Mouse (Mus musculus) erythroblast, embryonic 14.5 days (primary cell): ENCODE results near the gene Slc25a47.

Experiments used
- GATA1 ChIP-seq: IDR thresholded peaks from 2 replicates; pipeline ENCODE4 v1.6.1; 2012; ENCODE audit warnings: low read length, inconsistent platforms, mixed read lengths
- TAL1 ChIP-seq: IDR thresholded peaks from 3 replicates; pipeline ENCODE4 v1.6.1; 2012; ENCODE audit warnings: low read length, inconsistent platforms, mixed read lengths

- TF ChIP-seq TAL1 (no peak), GATA1 (no peak)
Measured at GRCm38 (mm10) chr12:108801613-108802012, 34.2 kb upstream of the Slc25a47 start.
